Mouse (Mus musculus) kidney, adult 2 months (tissue): ENCODE data around the gene Cfap74.

Experiments
- CTCF ChIP-seq: fragments of 200-500 bp; conservative IDR thresholded peaks from 2 replicates; pipeline ENCODE4 v1.5.1; 2011; ENCODE audit warnings: low read depth, mild to moderate bottlenecking, control low read depth, low read length, moderate library complexity, mixed read lengths; ENCODE audit not compliant: insufficient read depth, insufficient read length
- POLR2A ChIP-seq: fragments of 200-500 bp; IDR thresholded peaks from one replicate; pipeline ENCODE4 v1.6.1; 2011; ENCODE audit warnings: low read depth, low read length, control low read depth

DNA sequence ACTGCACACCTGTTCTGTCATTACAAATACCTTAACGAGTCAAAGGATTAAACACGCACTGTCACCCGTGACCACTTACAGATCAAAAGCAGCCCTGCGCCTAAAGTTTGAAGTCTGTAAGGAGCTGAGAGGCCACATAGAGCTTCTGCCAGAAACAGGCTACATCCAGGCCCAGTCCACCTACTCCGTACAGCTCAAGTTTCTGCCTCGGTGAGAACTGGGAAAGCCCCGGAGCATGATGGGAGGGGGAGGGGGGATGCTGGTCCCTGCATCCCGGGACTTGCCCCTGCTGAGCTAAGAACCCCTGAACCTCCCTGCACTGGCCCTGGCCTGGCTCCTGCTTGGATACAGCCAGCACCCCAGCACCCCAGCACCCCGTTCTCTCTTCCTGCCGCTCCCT is 42.6 kb downstream of the Cfap74 start:
- TF ChIP-seq CTCF (no peak), POLR2A (no peak)
